8 mouse cellular contexts compared by ENCODE assay signal in the genomic region with DNA sequence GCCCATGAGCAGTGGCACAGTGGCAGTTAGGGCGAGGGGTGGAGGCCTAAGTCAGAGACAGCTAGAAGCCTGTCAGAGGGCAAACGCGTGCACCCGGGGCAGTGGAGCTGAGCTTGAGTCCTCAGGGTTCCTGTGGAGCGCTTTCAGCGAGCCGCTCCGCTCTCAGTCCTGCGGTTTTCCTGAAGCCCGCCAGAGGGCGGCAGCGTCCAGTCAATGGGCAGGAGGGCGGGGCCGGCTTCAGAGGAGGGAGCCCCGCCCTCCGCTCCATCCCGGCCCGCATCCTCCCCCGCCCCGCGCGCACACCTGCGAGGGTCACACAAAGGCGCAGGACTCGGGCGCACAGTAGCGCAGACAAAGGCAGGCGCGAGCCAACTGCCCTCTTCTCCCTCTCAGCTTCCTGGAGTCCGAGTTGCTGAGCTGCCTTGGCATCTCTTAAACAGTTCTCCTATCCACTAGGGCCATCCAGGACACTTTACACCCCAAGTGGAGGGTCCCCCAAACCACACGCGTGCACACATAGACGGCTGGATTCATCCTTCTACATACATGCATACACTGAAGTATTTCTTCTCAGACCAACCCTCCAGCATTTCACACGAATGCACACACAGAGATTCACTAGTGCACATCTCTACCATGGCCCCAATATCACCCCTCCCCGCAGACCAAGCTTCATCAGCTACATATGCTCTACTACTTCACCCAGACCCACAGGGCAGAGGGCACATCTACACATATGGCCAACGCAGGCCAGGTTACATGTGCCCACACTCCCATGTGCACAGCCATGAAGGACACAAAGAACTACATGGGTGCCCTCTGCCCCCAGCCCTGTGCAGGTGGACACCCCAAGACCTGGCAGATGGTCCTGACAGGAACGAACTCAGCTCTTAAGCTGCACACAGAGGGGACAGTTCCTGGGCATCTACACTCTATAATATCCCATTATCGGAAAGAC. TPM values are rescaled to one million over a fixed set of nuclear protein-coding genes. Genes with fewer than 3 reads are reported as not detected.
DNase-seq lines count a peak whose midpoint lies in the region; ATAC-seq lines count a peak whose summit lies in the region.

No protein-coding gene starts in this region.

- H3K27me3 ChIP-seq in embryonic facial prominence, embryonic 14.5 days (replicated peaks; ENCODE audit: control insufficient read depth, insufficient read depth, low read length), result peaks cover 45% of the 10 kb centered on the region
- H3K27me3 ChIP-seq in heart, embryonic 10.5 days (ENCODE audit: insufficient read depth, poor library complexity, severe bottlenecking), result peaks cover 87% of the 10 kb centered on the region
- H3K27me3 ChIP-seq in kidney, embryonic 15.5 days, result peaks cover 70% of the 10 kb centered on the region

- H3K36me3 ChIP-seq in embryonic facial prominence, embryonic 14.5 days (ENCODE audit: control insufficient read depth, insufficient read depth, low read length), result no peaks in the 10 kb centered on the region
- no peaks in the 10 kb centered on the region for H3K36me3 ChIP-seq in heart, embryonic 10.5 days
- H3K36me3 ChIP-seq in kidney, embryonic 15.5 days, result no peaks in the 10 kb centered on the region

- H3K9ac ChIP-seq in embryonic facial prominence, embryonic 14.5 days (ENCODE audit: low read depth, low read length), result no peak overlapping the region
- no peak overlapping the region for H3K9ac ChIP-seq in kidney, embryonic 15.5 days

- H3K9me3 ChIP-seq in embryonic facial prominence, embryonic 14.5 days (ENCODE audit: control insufficient read depth, low read length), result no peaks in the 10 kb centered on the region
- 0 out of 2 replicates have a peak, but pooled peaks cover 5% of the 10 kb centered on the region for H3K9me3 ChIP-seq in heart, embryonic 10.5 days
- no peaks in the 10 kb centered on the region; the same call in 1 of the 2 replicates for H3K9me3 ChIP-seq in kidney, embryonic 15.5 days (replicated peaks)

- peak overlapping the region; percentile 50 for H3K4me2 ChIP-seq in embryonic facial prominence, embryonic 14.5 days (ENCODE audit: low read depth, low read length)
- H3K4me2 ChIP-seq in kidney, embryonic 15.5 days, result peak overlapping the region; percentile 58

- no peak overlapping the region for H3K27ac ChIP-seq in embryonic facial prominence, embryonic 14.5 days (replicated peaks; ENCODE audit: low read depth, low read length)
- H3K27ac ChIP-seq in heart, embryonic 10.5 days, result no peak overlapping the region
- no peak overlapping the region for H3K27ac ChIP-seq in kidney, embryonic 15.5 days

- DNase-seq in A20 (ENCODE audit: low read depth, low spot score) (peak; percentile 95), liver (peak; percentile 81)
- DNase-seq in adrenal gland, postnatal 4 days (ENCODE audit: low spot score in 2 of 2), result peak; percentile 59 to 61
- peak; percentile 83 for DNase-seq in embryonic facial prominence, embryonic 14.5 days (ENCODE audit: low spot score)
- peak; percentile 90 for DNase-seq in heart, embryonic 10.5 days (ENCODE audit: low spot score)
- DNase-seq in monocyte, adult 2 months (ENCODE audit: low read depth in 1 of 2, low spot score in 2 of 2), result peak; percentile 55 to 78
- peak; percentile 86 for DNase-seq in spleen, postnatal 36 days (ENCODE audit: low spot score in 2 of 2)

- WGBS in embryonic facial prominence, embryonic 14.5 days, result 34% methylated on average over 9 of the region's 38 CpGs
- WGBS in heart, embryonic 10.5 days, result 9% methylated on average over 38 of the region's 38 CpGs
- 9% methylated on average over 38 of the region's 38 CpGs for WGBS in kidney, embryonic 15.5 days

- H3K4me3 ChIP-seq in embryonic facial prominence, embryonic 14.5 days (ENCODE audit: low read depth, low read length), result peak overlapping the region; percentile 24
- peak overlapping the region; percentile 40 for H3K4me3 ChIP-seq in heart, embryonic 10.5 days
- peak overlapping the region; percentile 23 for H3K4me3 ChIP-seq in kidney, embryonic 15.5 days (replicated peaks)

- peak; percentile 68 for ATAC-seq in embryonic facial prominence, embryonic 14.5 days (ENCODE audit: low read depth)
- peak; percentile 70 for ATAC-seq in kidney, embryonic 15.5 days (replicated peaks; ENCODE audit: low FRiP score)

- no peaks in the 10 kb centered on the region for H3K4me1 ChIP-seq in embryonic facial prominence, embryonic 14.5 days (ENCODE audit: control insufficient read depth, insufficient read depth, low read length)
- peaks cover 12% of the 10 kb centered on the region for H3K4me1 ChIP-seq in heart, embryonic 10.5 days
- H3K4me1 ChIP-seq in kidney, embryonic 15.5 days, result peaks cover 9% of the 10 kb centered on the region

RNA-seq across cellular contexts. Expression of a gene that starts 46.2 kb away (rescaled TPM):
- total RNA-seq in adrenal gland, postnatal 4 days (2021), result 1 to 10 TPM; 3.7 to 4.1 TPM
- polyA plus RNA-seq in embryonic facial prominence, embryonic 14.5 days (2014; fragmentation: Nextera tagmentation; extraction: Ambion mirVana), result 1.5 TPM in 2 replicates
- polyA plus RNA-seq in heart, embryonic 10.5 days (2016; fragmentation: Nextera tagmentation; extraction: Ambion mirVana), result 0.73 and 0.74 TPM in 2 replicates
- 0.64 and 2.5 TPM in 2 replicates for polyA plus RNA-seq in kidney, embryonic 15.5 days (2015; fragmentation: Nextera tagmentation; extraction: Ambion mirVana)
